Mouse (Mus musculus): ENCODE measurements at regions not wholly inside any gene's neighbourhood (a gene's known extent, or its start where the extent isn't known, plus 50 kb on each side); places are given as distances from the start of the nearest gene placed in this dataset.

GRCm38 (mm10) chr2:53796605-53797004, 288.7 kb downstream of the Rprm start:
- no peak overlapping the region for H3K9ac ChIP-seq (ENCODE audit: low read depth, low read length)
- H3K4me1 ChIP-seq (replicated peaks; ENCODE audit: insufficient read depth, low read length), result no peaks in the 10 kb centered on the region
- ATAC-seq (replicated peaks; ENCODE audit: low FRiP score, low read depth) (no peak), DNase-seq (ENCODE audit: low spot score) (no peak)
- no peaks in the 10 kb centered on the region for H3K36me3 ChIP-seq (ENCODE audit: insufficient read depth, low read length)
- no peak overlapping the region for H3K4me2 ChIP-seq (ENCODE audit: low read length)
- H3K27me3 ChIP-seq (ENCODE audit: insufficient read depth, low read length), result no peaks in the 10 kb centered on the region
- H3K9me3 ChIP-seq (replicated peaks; ENCODE audit: low read length), result no peaks in the 10 kb centered on the region
- TF ChIP-seq CTCF (IDR thresholded peaks at IDR 0.05; ENCODE audit: low read depth), result no peak
- H3K27ac ChIP-seq, result no peak overlapping the region
- WGBS, result 57% methylated on average over 1 of the region's 1 CpGs
- no peak overlapping the region for H3K4me3 ChIP-seq (replicated peaks; ENCODE audit: low read depth, low read length)

DNA sequence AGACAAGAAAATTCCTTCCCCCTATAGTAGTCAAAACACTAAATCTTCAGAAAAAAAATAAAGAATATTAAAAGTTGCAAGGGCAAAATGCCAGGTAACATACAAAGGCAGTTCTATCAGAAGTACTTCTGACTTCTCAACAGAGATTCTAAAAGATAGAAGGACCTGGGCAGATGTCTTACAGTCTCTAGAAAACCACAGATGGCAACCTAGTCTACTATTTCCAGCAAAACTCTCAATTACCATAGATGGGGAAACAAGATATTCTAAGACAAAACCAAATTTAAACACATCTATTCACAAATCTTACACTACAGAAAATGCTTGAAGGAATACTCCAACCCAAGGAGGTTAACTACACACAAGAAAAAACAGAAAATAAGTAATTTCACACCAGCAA, 281.7 kb downstream of the Rprm start:
- TF ChIP-seq CTCF (IDR thresholded peaks at IDR 0.05; ENCODE audit: low read depth), result no peak
- Histone ChIP-seq H3K27ac (no peak overlapping the region), H3K9me3 (replicated peaks; ENCODE audit: low read length) (no peaks in the 10 kb centered on the region), H3K4me1 (replicated peaks; ENCODE audit: insufficient read depth, low read length) (no peaks in the 10 kb centered on the region), H3K27me3 (ENCODE audit: insufficient read depth, low read length) (no peaks in the 10 kb centered on the region), H3K36me3 (ENCODE audit: insufficient read depth, low read length) (no peaks in the 10 kb centered on the region), H3K4me3 (replicated peaks; ENCODE audit: low read depth, low read length) (no peak overlapping the region), H3K4me2 (ENCODE audit: low read length) (no peak overlapping the region), H3K9ac (ENCODE audit: low read depth, low read length) (no peak overlapping the region)
- no peak for DNase-seq (ENCODE audit: low spot score)
- no peak for ATAC-seq (replicated peaks; ENCODE audit: low FRiP score, low read depth)

DNA sequence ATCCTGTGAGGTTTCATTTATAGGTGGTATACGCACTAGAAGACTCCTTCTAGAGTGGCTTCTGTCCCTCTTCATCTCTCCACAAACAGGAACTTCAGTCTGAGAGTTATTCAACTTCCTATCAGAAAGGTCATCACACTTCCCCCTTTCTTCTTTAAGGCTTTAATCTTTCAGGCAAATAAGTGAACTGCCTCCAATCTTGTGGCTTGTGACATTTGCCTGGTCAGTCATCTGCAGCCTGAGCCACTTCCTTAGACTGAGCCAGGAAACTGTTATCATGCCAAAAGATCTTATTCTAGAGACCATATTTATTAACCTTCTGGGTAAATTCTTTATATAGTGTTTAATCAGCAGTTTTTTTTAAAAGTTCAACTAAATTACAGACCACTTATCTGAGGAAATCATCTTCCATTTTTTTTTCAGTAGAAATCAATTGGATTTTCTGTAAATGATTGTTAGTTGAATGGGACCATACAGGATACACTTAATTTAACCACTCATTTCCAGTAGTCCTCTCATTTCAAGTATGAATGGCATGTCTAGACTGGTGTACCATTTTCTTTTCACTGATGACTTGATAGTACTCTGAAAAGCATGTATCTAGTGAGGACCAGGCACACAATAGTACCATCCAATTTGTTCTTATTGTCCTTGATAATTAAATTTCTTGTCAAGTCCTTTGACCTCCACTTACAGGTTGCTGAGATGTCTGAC, 234.4 kb downstream of the Rprm start:
- Histone ChIP-seq H3K4me3 (replicated peaks; ENCODE audit: low read depth, low read length) (no peak overlapping the region), H3K27me3 (ENCODE audit: insufficient read depth, low read length) (no peaks in the 10 kb centered on the region), H3K27ac (no peak overlapping the region), H3K9me3 (replicated peaks; ENCODE audit: low read length) (no peaks in the 10 kb centered on the region), H3K36me3 (ENCODE audit: insufficient read depth, low read length) (no peaks in the 10 kb centered on the region), H3K4me1 (replicated peaks; ENCODE audit: insufficient read depth, low read length) (no peaks in the 10 kb centered on the region), H3K4me2 (ENCODE audit: low read length) (no peak overlapping the region), H3K9ac (ENCODE audit: low read depth, low read length) (no peak overlapping the region)
- WGBS, result 60% methylated on average over 1 of the region's 1 CpGs
- DNase-seq (ENCODE audit: low spot score) (peak; percentile 20), ATAC-seq (replicated peaks; ENCODE audit: low FRiP score, low read depth) (0 out of 2 replicates have a peak, but pooled peaks have one; percentile 59)
- no peak for TF ChIP-seq CTCF (IDR thresholded peaks at IDR 0.05; ENCODE audit: low read depth)
